Mouse (Mus musculus): ENCODE data around the gene Itga8. TPM values are rescaled to one million over a fixed set of nuclear protein-coding genes. Genes with fewer than 3 reads are reported as not detected.

Gene Itga8
- polyA plus RNA-seq, 1 experiment from 2014 or later = 27.5 TPM

DNA sequence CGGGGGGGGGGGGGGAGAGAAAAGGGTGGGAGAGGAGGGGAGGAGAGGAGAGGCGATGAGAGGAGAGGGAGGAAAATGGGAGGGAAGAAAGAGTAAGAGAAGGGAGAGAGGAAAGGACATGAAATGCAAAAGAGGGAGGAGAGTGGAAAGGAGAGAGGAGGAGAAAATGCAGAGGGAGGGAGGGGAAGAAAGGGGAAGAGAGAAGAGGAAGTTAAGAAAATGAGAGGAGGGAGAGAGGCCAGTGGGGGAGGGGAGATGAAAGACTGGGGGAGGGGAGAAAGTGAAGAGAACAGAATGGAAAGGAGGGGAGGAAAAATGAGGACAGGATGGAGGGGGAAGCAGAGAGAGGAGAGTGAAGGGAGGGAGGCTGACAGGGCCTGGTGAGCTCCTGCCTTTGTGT is 74.5 kb downstream of the Itga8 start:
- H3K4me3 ChIP-seq (ENCODE audit: low read depth, low read length) = no peak overlapping the region
- no peaks in the 10 kb centered on the region for H3K27me3 ChIP-seq (replicated peaks; ENCODE audit: control insufficient read depth, insufficient read depth, low read length)
- WGBS = 63% methylated on average over 2 of the region's 2 CpGs
- H3K36me3 ChIP-seq (ENCODE audit: control insufficient read depth, insufficient read depth, low read length) = no peaks in the 10 kb centered on the region
- no peak overlapping the region for H3K4me2 ChIP-seq (ENCODE audit: low read length)
- H3K4me1 ChIP-seq (replicated peaks; ENCODE audit: control insufficient read depth, insufficient read depth, low read length) = no peaks in the 10 kb centered on the region
- H3K9ac ChIP-seq (ENCODE audit: low read length) = no peak overlapping the region
- H3K9me3 ChIP-seq (ENCODE audit: control insufficient read depth, low read length) = no peaks in the 10 kb centered on the region
- DNase-seq (ENCODE audit: low spot score) (no peak), ATAC-seq (replicated peaks; ENCODE audit: low FRiP score, low TSS enrichment, low read depth) (no peak)
- H3K27ac ChIP-seq (ENCODE audit: low read depth) = no peak overlapping the region

DNA sequence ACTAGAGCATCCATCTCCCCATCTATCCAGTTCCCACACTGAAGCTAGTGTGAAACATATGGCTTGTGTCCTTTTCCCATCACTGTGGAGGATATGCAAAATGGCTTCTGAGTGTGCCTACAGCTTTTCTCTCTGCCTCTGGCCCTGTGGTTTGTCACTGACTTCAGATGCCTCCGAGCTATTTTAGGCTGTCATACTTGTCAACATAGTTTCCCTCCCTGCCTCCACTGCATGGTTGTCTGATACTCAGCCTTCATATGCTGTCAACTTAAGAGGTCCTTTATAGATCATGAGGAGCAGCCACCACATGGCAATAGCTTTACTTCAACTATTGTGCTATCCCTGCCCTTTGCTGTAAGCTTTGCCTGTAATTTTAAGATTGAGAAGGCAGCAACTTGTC is 75.4 kb downstream of the Itga8 start:
- Histone ChIP-seq H3K4me2 (ENCODE audit: low read length) (no peak overlapping the region), H3K27ac (ENCODE audit: low read depth) (no peak overlapping the region), H3K9ac (ENCODE audit: low read length) (no peak overlapping the region), H3K4me3 (ENCODE audit: low read depth, low read length) (no peak overlapping the region), H3K36me3 (ENCODE audit: control insufficient read depth, insufficient read depth, low read length) (no peaks in the 10 kb centered on the region), H3K9me3 (ENCODE audit: control insufficient read depth, low read length) (no peaks in the 10 kb centered on the region), H3K27me3 (replicated peaks; ENCODE audit: control insufficient read depth, insufficient read depth, low read length) (no peaks in the 10 kb centered on the region), H3K4me1 (replicated peaks; ENCODE audit: control insufficient read depth, insufficient read depth, low read length) (no peaks in the 10 kb centered on the region; the same call in 1 of the 2 replicates)
- 64% methylated on average over 1 of the region's 1 CpGs for WGBS
- ATAC-seq (replicated peaks; ENCODE audit: low FRiP score, low TSS enrichment, low read depth) = no peak
- no peak for DNase-seq (ENCODE audit: low spot score)

DNA sequence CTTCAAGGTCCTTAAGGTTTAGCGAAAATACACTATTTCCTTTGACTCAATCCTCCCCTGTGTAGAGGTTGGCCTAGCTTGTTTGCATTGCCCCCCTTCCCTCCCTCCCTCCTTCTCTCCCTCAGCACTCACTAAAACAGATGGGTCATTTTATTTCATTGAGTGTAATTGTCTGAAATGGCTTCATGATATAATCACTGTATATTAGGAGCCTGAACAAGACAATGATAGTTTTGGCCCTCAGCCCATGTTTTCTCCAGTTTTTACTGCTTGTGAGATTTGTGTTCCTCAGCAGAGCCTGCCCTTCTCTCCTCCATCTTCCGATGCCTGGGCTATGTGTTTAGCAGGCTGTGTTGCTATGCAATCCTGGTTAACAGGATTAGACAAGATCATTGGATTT is 80.1 kb downstream of the Itga8 start:
- DNase-seq (ENCODE audit: low spot score) (no peak), ATAC-seq (replicated peaks; ENCODE audit: low FRiP score, low TSS enrichment, low read depth) (peak; percentile 83)
- H3K9me3 ChIP-seq (ENCODE audit: control insufficient read depth, low read length) = no peaks in the 10 kb centered on the region
- H3K4me3 ChIP-seq (ENCODE audit: low read depth, low read length) = no peak overlapping the region
- 31% methylated on average over 2 of the region's 2 CpGs for WGBS
- peak overlapping the region; percentile 84 for H3K27ac ChIP-seq (ENCODE audit: low read depth)
- H3K9ac ChIP-seq (ENCODE audit: low read length) = no peak overlapping the region
- H3K27me3 ChIP-seq (replicated peaks; ENCODE audit: control insufficient read depth, insufficient read depth, low read length) = no peaks in the 10 kb centered on the region
- H3K4me1 ChIP-seq (replicated peaks; ENCODE audit: control insufficient read depth, insufficient read depth, low read length) = peaks cover 2% of the 10 kb centered on the region; the same call in 1 of the 2 replicates
- no peak overlapping the region for H3K4me2 ChIP-seq (ENCODE audit: low read length)
- H3K36me3 ChIP-seq (ENCODE audit: control insufficient read depth, insufficient read depth, low read length) = no peaks in the 10 kb centered on the region

GRCm38 (mm10) chr2:12213464-12213790 is 88.3 kb downstream of the Itga8 start:
- H3K9ac ChIP-seq (ENCODE audit: low read length) = no peak overlapping the region
- no peaks in the 10 kb centered on the region for H3K9me3 ChIP-seq (ENCODE audit: control insufficient read depth, low read length)
- no peaks in the 10 kb centered on the region for H3K27me3 ChIP-seq (replicated peaks; ENCODE audit: control insufficient read depth, insufficient read depth, low read length)
- DNase-seq (ENCODE audit: low spot score) (no peak), ATAC-seq (replicated peaks; ENCODE audit: low FRiP score, low TSS enrichment, low read depth) (no peak)
- peaks cover 3% of the 10 kb centered on the region; the same call in 1 of the 2 replicates for H3K4me1 ChIP-seq (replicated peaks; ENCODE audit: control insufficient read depth, insufficient read depth, low read length)
- peak overlapping the region; percentile 64; the same call in 1 of the 2 replicates for H3K27ac ChIP-seq (ENCODE audit: low read depth)
- H3K36me3 ChIP-seq (ENCODE audit: control insufficient read depth, insufficient read depth, low read length) = no peaks in the 10 kb centered on the region
- H3K4me2 ChIP-seq (ENCODE audit: low read length) = no peak overlapping the region
- 38% methylated on average over 4 of the region's 4 CpGs for WGBS
- no peak overlapping the region for H3K4me3 ChIP-seq (ENCODE audit: low read depth, low read length)

- Histone ChIP-seq H3K27ac (ENCODE audit: low read depth) (peak overlapping the region; percentile 64; the same call in 1 of the 2 replicates), H3K4me2 (ENCODE audit: low read length) (no peak overlapping the region), H3K9ac (ENCODE audit: low read length) (no peak overlapping the region), H3K36me3 (ENCODE audit: control insufficient read depth, insufficient read depth, low read length) (no peaks in the 10 kb centered on the region), H3K27me3 (replicated peaks; ENCODE audit: control insufficient read depth, insufficient read depth, low read length) (no peaks in the 10 kb centered on the region), H3K9me3 (ENCODE audit: control insufficient read depth, low read length) (no peaks in the 10 kb centered on the region), H3K4me3 (ENCODE audit: low read depth, low read length) (no peak overlapping the region), H3K4me1 (replicated peaks; ENCODE audit: control insufficient read depth, insufficient read depth, low read length) (peaks cover 3% of the 10 kb centered on the region; the same call in 1 of the 2 replicates)
- ATAC-seq (replicated peaks; ENCODE audit: low FRiP score, low TSS enrichment, low read depth) (no peak), DNase-seq (ENCODE audit: low spot score) (no peak)
- 42% methylated on average over 3 of the region's 3 CpGs for WGBS
These were observed 88.9 kb downstream of the Itga8 start for GRCm38 (mm10) chr2:12212662-12213463.

- no peak for DNase-seq (ENCODE audit: low spot score)
- Histone ChIP-seq H3K27me3 (replicated peaks; ENCODE audit: control insufficient read depth, insufficient read depth, low read length) (no peaks in the 10 kb centered on the region), H3K9me3 (ENCODE audit: control insufficient read depth, low read length) (no peaks in the 10 kb centered on the region), H3K4me2 (ENCODE audit: low read length) (no peak overlapping the region), H3K27ac (ENCODE audit: low read depth) (no peak overlapping the region), H3K9ac (ENCODE audit: low read length) (no peak overlapping the region), H3K4me3 (ENCODE audit: low read depth, low read length) (no peak overlapping the region), H3K36me3 (ENCODE audit: control insufficient read depth, insufficient read depth, low read length) (no peaks in the 10 kb centered on the region), H3K4me1 (replicated peaks; ENCODE audit: control insufficient read depth, insufficient read depth, low read length) (peaks cover 3% of the 10 kb centered on the region; the same call in 1 of the 2 replicates)
- ATAC-seq (replicated peaks; ENCODE audit: low FRiP score, low TSS enrichment, low read depth) = no peak
- 83% methylated on average over 6 of the region's 6 CpGs for WGBS
These were observed 93.6 kb downstream of the Itga8 start for GRCm38 (mm10) chr2:12208142-12208541.

GRCm38 (mm10) chr2:12206353-12206752 is 95.4 kb downstream of the Itga8 start:
- Histone ChIP-seq H3K27me3 (replicated peaks; ENCODE audit: control insufficient read depth, insufficient read depth, low read length) (no peaks in the 10 kb centered on the region), H3K4me2 (ENCODE audit: low read length) (no peak overlapping the region), H3K9me3 (ENCODE audit: control insufficient read depth, low read length) (no peaks in the 10 kb centered on the region), H3K9ac (ENCODE audit: low read length) (no peak overlapping the region), H3K4me3 (ENCODE audit: low read depth, low read length) (no peak overlapping the region), H3K36me3 (ENCODE audit: control insufficient read depth, insufficient read depth, low read length) (no peaks in the 10 kb centered on the region), H3K4me1 (replicated peaks; ENCODE audit: control insufficient read depth, insufficient read depth, low read length) (no peaks in the 10 kb centered on the region; the same call in 1 of the 2 replicates), H3K27ac (ENCODE audit: low read depth) (no peak overlapping the region)
- DNase-seq (ENCODE audit: low spot score) (no peak), ATAC-seq (replicated peaks; ENCODE audit: low FRiP score, low TSS enrichment, low read depth) (no peak)
- 48% methylated on average over 5 of the region's 5 CpGs for WGBS

DNA sequence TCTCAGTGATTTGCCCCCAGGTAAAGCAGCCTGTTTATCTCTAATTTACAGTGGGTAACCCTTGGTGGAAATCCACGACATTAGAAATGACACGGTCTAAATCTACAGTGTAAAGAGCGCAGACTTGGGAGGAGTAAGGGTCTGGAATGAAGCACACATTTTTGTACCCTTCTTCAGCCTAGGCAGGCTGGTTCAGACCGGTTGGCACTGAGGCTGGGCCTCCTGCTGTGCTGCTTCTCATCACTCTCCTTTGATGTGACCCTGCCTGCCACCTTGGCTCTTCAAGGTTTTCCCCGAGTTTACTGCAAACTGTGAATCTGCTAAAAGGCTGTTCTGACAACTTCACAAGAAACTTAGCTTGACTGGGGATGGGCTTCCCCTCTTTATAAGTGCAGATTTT is 95.8 kb downstream of the Itga8 start:
- H3K27me3 ChIP-seq (replicated peaks; ENCODE audit: control insufficient read depth, insufficient read depth, low read length) = no peaks in the 10 kb centered on the region
- no peaks in the 10 kb centered on the region for H3K36me3 ChIP-seq (ENCODE audit: control insufficient read depth, insufficient read depth, low read length)
- no peak overlapping the region for H3K4me2 ChIP-seq (ENCODE audit: low read length)
- ATAC-seq (replicated peaks; ENCODE audit: low FRiP score, low TSS enrichment, low read depth) (no peak), DNase-seq (ENCODE audit: low spot score) (no peak)
- no peak overlapping the region for H3K27ac ChIP-seq (ENCODE audit: low read depth)
- no peak overlapping the region for H3K9ac ChIP-seq (ENCODE audit: low read length)
- no peak overlapping the region for H3K4me3 ChIP-seq (ENCODE audit: low read depth, low read length)
- H3K4me1 ChIP-seq (replicated peaks; ENCODE audit: control insufficient read depth, insufficient read depth, low read length) = no peaks in the 10 kb centered on the region; the same call in 1 of the 2 replicates
- 55% methylated on average over 5 of the region's 5 CpGs for WGBS
- no peaks in the 10 kb centered on the region for H3K9me3 ChIP-seq (ENCODE audit: control insufficient read depth, low read length)

DNA sequence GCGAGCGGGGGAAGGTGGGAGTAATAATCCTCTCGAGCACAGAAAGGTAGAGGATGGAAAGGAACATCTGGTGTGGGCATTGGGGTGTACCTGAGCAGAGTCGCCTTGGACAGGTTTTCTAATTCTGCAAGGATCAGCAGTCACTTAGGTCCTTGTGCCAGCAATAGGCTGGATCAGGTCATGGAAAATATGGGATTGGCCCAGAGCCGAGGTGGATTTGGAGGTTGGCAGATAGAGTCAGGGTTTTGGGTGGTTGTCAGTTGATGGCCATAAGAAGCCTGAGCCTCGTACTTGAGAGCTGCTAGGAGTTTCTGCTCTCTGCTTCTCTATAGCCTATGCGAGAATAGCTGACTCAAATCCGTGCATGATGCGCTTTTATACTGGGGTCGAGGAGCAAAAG is 98.5 kb downstream of the Itga8 start:
- no peak for ATAC-seq (replicated peaks; ENCODE audit: low FRiP score, low TSS enrichment, low read depth)

More for the DNA sequence above, 98.5 kb downstream of the Itga8 start:
- H3K4me1 ChIP-seq (replicated peaks; ENCODE audit: control insufficient read depth, insufficient read depth, low read length) = no peaks in the 10 kb centered on the region; the same call in 1 of the 2 replicates
- no peak overlapping the region for H3K4me3 ChIP-seq (ENCODE audit: low read depth, low read length)
- no peaks in the 10 kb centered on the region for H3K9me3 ChIP-seq (ENCODE audit: control insufficient read depth, low read length)
- no peaks in the 10 kb centered on the region for H3K27me3 ChIP-seq (replicated peaks; ENCODE audit: control insufficient read depth, insufficient read depth, low read length)
- WGBS = 93% methylated on average over 10 of the region's 10 CpGs
- H3K27ac ChIP-seq (ENCODE audit: low read depth) = no peak overlapping the region
- H3K36me3 ChIP-seq (ENCODE audit: control insufficient read depth, insufficient read depth, low read length) = no peaks in the 10 kb centered on the region
- H3K4me2 ChIP-seq (ENCODE audit: low read length) = no peak overlapping the region
- no peak overlapping the region for H3K9ac ChIP-seq (ENCODE audit: low read length)
- no peak for DNase-seq (ENCODE audit: low spot score)
